Comparison of ENCODE assay signal across 9 mouse cellular contexts in genomic region chr13:75944044-75944820, GRCm38 (mm10). TPM values are rescaled to one million over a fixed set of nuclear protein-coding genes. Genes with fewer than 3 reads are reported as not detected.
A peak's percentile ranks its signal among the peaks of the same experiment; 100 is the strongest.
DNase-seq lines count a peak whose midpoint lies in the region; ATAC-seq and TF ChIP-seq lines count a peak whose summit lies in the region.
"Had no signal": no experiment of that assay in that cellular context is flagged by ENCODE, and none has a peak within 500 bp of the region (broad histone marks: within the 10 kb centered on the region; RNA-seq: fewer than 3 reads in every experiment).

No protein-coding gene starts in this region.

- no peak for TF ChIP-seq POLR2A in liver, adult 2 months (IDR thresholded peaks at IDR 0.05; ENCODE audit: extremely low read depth, insufficient read depth, low read length)

- peaks cover 4% of the 10 kb centered on the region; the same call in 1 of the 2 replicates for H3K4me1 ChIP-seq in liver, adult 2 months (ENCODE audit: control insufficient read depth, insufficient read depth, low read length)
- no peaks in the 10 kb centered on the region for H3K4me1 ChIP-seq in embryonic facial prominence, embryonic 11.5 days (ENCODE audit: control insufficient read depth, insufficient read depth, low read length)
- 0 out of 2 replicates have a peak, but pooled peaks cover 13% of the 10 kb centered on the region for H3K4me1 ChIP-seq in intestine, embryonic 15.5 days (replicated peaks)
- H3K4me1 ChIP-seq in neural tube, embryonic 15.5 days: peaks cover 22% of the 10 kb centered on the region

- peak overlapping the region; percentile 75 for H3K9ac ChIP-seq in liver, adult 2 months (ENCODE audit: low read depth, low read length)
- peak overlapping the region; percentile 97 for H3K9ac ChIP-seq in embryonic facial prominence, embryonic 11.5 days (replicated peaks; ENCODE audit: low read length)
- H3K9ac ChIP-seq in intestine, embryonic 15.5 days: peak overlapping the region; percentile 91
- H3K9ac ChIP-seq in neural tube, embryonic 15.5 days (replicated peaks): peak overlapping the region; percentile 79

- TF ChIP-seq CTCF in liver, adult 2 months (IDR thresholded peaks at IDR 0.05; ENCODE audit: low read depth, low read length): no peak

- H3K4me3 ChIP-seq in liver, adult 2 months (ENCODE audit: insufficient read depth, low read depth, low read length): peak overlapping the region; percentile 68
- H3K4me3 ChIP-seq in embryonic facial prominence, embryonic 11.5 days (ENCODE audit: low read depth, low read length): peak overlapping the region; percentile 88
- H3K4me3 ChIP-seq in intestine, embryonic 15.5 days (replicated peaks): peak overlapping the region; percentile 84
- peak overlapping the region; percentile 82 for H3K4me3 ChIP-seq in neural tube, embryonic 15.5 days (replicated peaks)

- H3K27ac ChIP-seq in liver, adult 2 months (replicated peaks; ENCODE audit: insufficient read depth, low read depth, low read length): peak overlapping the region; percentile 22; the same call in 1 of the 2 replicates
- peak overlapping the region; percentile 99 for H3K27ac ChIP-seq in embryonic facial prominence, embryonic 11.5 days (replicated peaks; ENCODE audit: low read depth, low read length)
- peak overlapping the region; percentile 99 for H3K27ac ChIP-seq in intestine, embryonic 15.5 days
- peak overlapping the region; percentile 97 for H3K27ac ChIP-seq in neural tube, embryonic 15.5 days (replicated peaks)

- peak overlapping the region; percentile 51 for H3K4me2 ChIP-seq in embryonic facial prominence, embryonic 11.5 days (ENCODE audit: low read depth, low read length)
- peak overlapping the region; percentile 65 for H3K4me2 ChIP-seq in intestine, embryonic 15.5 days (replicated peaks)
- peak overlapping the region; percentile 65 for H3K4me2 ChIP-seq in neural tube, embryonic 15.5 days

- ATAC-seq in embryonic facial prominence, embryonic 11.5 days (replicated peaks; ENCODE audit: insufficient number of reproducible peaks, low FRiP score, low TSS enrichment, low read depth): no peak; the same call in 1 of the 2 replicates
- peak; percentile 16; the same call in 1 of the 2 replicates for ATAC-seq in intestine, embryonic 15.5 days
- no peak for ATAC-seq in neural tube, embryonic 15.5 days (ENCODE audit: low FRiP score)
- ATAC-seq in inflammation-experienced regulatory T-cells, adult 6 months: no peak

- no peaks in the 10 kb centered on the region for H3K9me3 ChIP-seq in embryonic facial prominence, embryonic 11.5 days (replicated peaks; ENCODE audit: control insufficient read depth, low read length)
- no peaks in the 10 kb centered on the region for H3K9me3 ChIP-seq in intestine, embryonic 15.5 days
- no peaks in the 10 kb centered on the region for H3K9me3 ChIP-seq in neural tube, embryonic 15.5 days (replicated peaks)

- H3K79me2 ChIP-seq in liver, adult 2 months (ENCODE audit: control insufficient read depth, insufficient read depth, low read length): no peaks in the 10 kb centered on the region

- H3K27me3 ChIP-seq in liver, adult 2 months (ENCODE audit: control insufficient read depth, insufficient read depth, low read length): no peaks in the 10 kb centered on the region
- no peaks in the 10 kb centered on the region for H3K27me3 ChIP-seq in embryonic facial prominence, embryonic 11.5 days (ENCODE audit: control insufficient read depth, insufficient read depth, low read length)
- no peaks in the 10 kb centered on the region for H3K27me3 ChIP-seq in intestine, embryonic 15.5 days (replicated peaks)
- no peaks in the 10 kb centered on the region for H3K27me3 ChIP-seq in neural tube, embryonic 15.5 days (replicated peaks)

- WGBS in liver, adult 2 months: 12% methylated on average over 7 of the region's 7 CpGs
- 1% methylated on average over 7 of the region's 7 CpGs for WGBS in embryonic facial prominence, embryonic 11.5 days
- 1% methylated on average over 7 of the region's 7 CpGs for WGBS in intestine, embryonic 15.5 days
- WGBS in neural tube, embryonic 15.5 days: under 1% methylated on average over 7 of the region's 7 CpGs

- DNase-seq in liver, adult 2 months (ENCODE audit: extremely low read depth, low read depth, low spot score): peak; percentile 9
- DNase-seq in liver: no peak
- peak; percentile 35 for DNase-seq in embryonic facial prominence, embryonic 11.5 days (ENCODE audit: low spot score)
- DNase-seq in frontal cortex, postnatal 25 days (ENCODE audit: low spot score in 2 of 2): no peak
- no peak for DNase-seq in left cerebral cortex, postnatal 14 days (ENCODE audit: low spot score in 2 of 2)

- intact Hi-C loops in left cerebral cortex, postnatal 14 days (cut with DNase I): no loop called here

- no peaks in the 10 kb centered on the region for H3K36me3 ChIP-seq in liver, adult 2 months (ENCODE audit: control insufficient read depth, insufficient read depth, low read length)
- H3K36me3 ChIP-seq in embryonic facial prominence, embryonic 11.5 days (replicated peaks; ENCODE audit: control insufficient read depth, insufficient read depth, low read depth, low read length): no peaks in the 10 kb centered on the region
- H3K36me3 ChIP-seq in intestine, embryonic 15.5 days: no peaks in the 10 kb centered on the region
- H3K36me3 ChIP-seq in neural tube, embryonic 15.5 days: no peaks in the 10 kb centered on the region

RNA-seq across cellular contexts. Expression of gene Rhobtb3, which starts 0.5 kb away (rescaled TPM):
- 4.3 and 8.5 TPM in 2 replicates for total RNA-seq in liver, adult 2 months (2014; rRNA removed)
- polyA plus RNA-seq in liver, adult 2 months (2012; rRNA removed): 1.6 and 1.7 TPM in 2 replicates
- polyA plus RNA-seq in embryonic facial prominence, embryonic 11.5 days (2014; fragmentation: Nextera tagmentation; extraction: Ambion mirVana): 78.4 and 88.5 TPM in 2 replicates
- polyA plus RNA-seq in intestine, embryonic 15.5 days (2015; fragmentation: Nextera tagmentation; extraction: Ambion mirVana): 28.0 and 31.1 TPM in 2 replicates
- 17.6 and 18.3 TPM in 2 replicates for polyA plus RNA-seq in neural tube, embryonic 15.5 days (2015; fragmentation: Nextera tagmentation; extraction: Ambion mirVana)
- polyA plus RNA-seq in inflammation-experienced regulatory T-cells, adult 6 months (2017; shearing (Covaris generic)): under 1 TPM in 1 of 3 experiments, not detected in 2; 0.11 TPM
- 10 to 100 TPM; 15.3 to 17.3 TPM for total RNA-seq in left cerebral cortex, postnatal 14 days (2021)

RNA-seq across cellular contexts. Expression of gene Spata9, which starts 22.7 kb away (rescaled TPM):
- not detected in 2 replicates for total RNA-seq in liver, adult 2 months (2014; rRNA removed)
- not detected in 2 replicates for polyA plus RNA-seq in liver, adult 2 months (2012; rRNA removed)
- 0.66 and 0.67 TPM in 2 replicates for polyA plus RNA-seq in embryonic facial prominence, embryonic 11.5 days (2014; fragmentation: Nextera tagmentation; extraction: Ambion mirVana)
- polyA plus RNA-seq in intestine, embryonic 15.5 days (2015; fragmentation: Nextera tagmentation; extraction: Ambion mirVana): 0.41 and 0.44 TPM in 2 replicates
- 1.6 and 3.1 TPM in 2 replicates for polyA plus RNA-seq in neural tube, embryonic 15.5 days (2015; fragmentation: Nextera tagmentation; extraction: Ambion mirVana)
- not detected for polyA plus RNA-seq in inflammation-experienced regulatory T-cells, adult 6 months (2017; shearing (Covaris generic))
- total RNA-seq in left cerebral cortex, postnatal 14 days (2021): not detected
- total RNA-seq: neutrophil, adult 5-6 weeks had no signal

Comparison
In these comparisons a context has a peak if more than half of its experiments do, and no peak if none do; other contexts are left out.
1. DNase-seq: peak in liver, adult 2 months (single experiment) and embryonic facial prominence, embryonic 11.5 days (single experiment); none in liver (single experiment), frontal cortex, postnatal 25 days (0 of 2) and left cerebral cortex, postnatal 14 days (0 of 2).
2. H3K27ac ChIP-seq: peak in every context shown above with its lines; median percentile 99 in embryonic facial prominence, embryonic 11.5 days; 99 in intestine, embryonic 15.5 days; 97 in neural tube, embryonic 15.5 days; 22 in liver, adult 2 months.
3. Peak in every context shown above with its lines, with median percentiles within 50 percentile points of each other: H3K4me3 ChIP-seq, H3K9ac ChIP-seq and H3K4me2 ChIP-seq.